Mouse (Mus musculus): Measurements from ENCODE around the gene Gm21988. TPM values are rescaled to one million over a fixed set of nuclear protein-coding genes. Genes with fewer than 3 reads are reported as not detected.

Gene Gm21988
- polyA plus RNA-seq, 1 experiment from 2014 or later: 14.6 TPM

- no peaks in the 10 kb centered on the region for H3K9me3 ChIP-seq (ENCODE audit: control insufficient read depth, low read length)
- no peak for ATAC-seq
- no peak overlapping the region for H3K4me3 ChIP-seq (replicated peaks; ENCODE audit: low read length)
- H3K27ac ChIP-seq (ENCODE audit: low read length): no peak overlapping the region
- H3K4me1 ChIP-seq (replicated peaks; ENCODE audit: control insufficient read depth, insufficient read depth, low read length): no peaks in the 10 kb centered on the region
- no peak overlapping the region for H3K4me2 ChIP-seq (ENCODE audit: low read length)
- 82% methylated on average over 7 of the region's 7 CpGs for WGBS
- H3K27me3 ChIP-seq (replicated peaks; ENCODE audit: control insufficient read depth, insufficient read depth, low read length): peaks cover 4% of the 10 kb centered on the region
- no peak overlapping the region for H3K9ac ChIP-seq (replicated peaks; ENCODE audit: low read depth, low read length)
- no peaks in the 10 kb centered on the region for H3K36me3 ChIP-seq (ENCODE audit: control insufficient read depth, insufficient read depth)
Observed at GRCm38 (mm10) chr11:70207283-70207682, 32.3 kb downstream of the Gm21988 start.

GRCm38 (mm10) chr11:70206801-70207200 lies 32.8 kb downstream of the Gm21988 start:
- Histone ChIP-seq H3K4me3 (replicated peaks; ENCODE audit: low read length) (no peak overlapping the region), H3K9ac (replicated peaks; ENCODE audit: low read depth, low read length) (no peak overlapping the region), H3K4me1 (replicated peaks; ENCODE audit: control insufficient read depth, insufficient read depth, low read length) (no peaks in the 10 kb centered on the region), H3K27ac (ENCODE audit: low read length) (no peak overlapping the region), H3K36me3 (ENCODE audit: control insufficient read depth, insufficient read depth) (no peaks in the 10 kb centered on the region), H3K27me3 (replicated peaks; ENCODE audit: control insufficient read depth, insufficient read depth, low read length) (no peaks in the 10 kb centered on the region), H3K4me2 (ENCODE audit: low read length) (no peak overlapping the region), H3K9me3 (ENCODE audit: control insufficient read depth, low read length) (no peaks in the 10 kb centered on the region)
- WGBS: 85% methylated on average over 2 of the region's 2 CpGs
- ATAC-seq: no peak

GRCm38 (mm10) chr11:70201691-70202090 lies 37.9 kb downstream of the Gm21988 start:
- H3K36me3 ChIP-seq (ENCODE audit: control insufficient read depth, insufficient read depth): no peaks in the 10 kb centered on the region
- no peaks in the 10 kb centered on the region for H3K27me3 ChIP-seq (replicated peaks; ENCODE audit: control insufficient read depth, insufficient read depth, low read length)
- H3K9ac ChIP-seq (replicated peaks; ENCODE audit: low read depth, low read length): no peak overlapping the region
- 38% methylated on average over 5 of the region's 5 CpGs for WGBS
- no peak for ATAC-seq
- no peak overlapping the region for H3K4me3 ChIP-seq (replicated peaks; ENCODE audit: low read length)
- H3K4me1 ChIP-seq (replicated peaks; ENCODE audit: control insufficient read depth, insufficient read depth, low read length): no peaks in the 10 kb centered on the region
- no peak overlapping the region for H3K4me2 ChIP-seq (ENCODE audit: low read length)
- H3K27ac ChIP-seq (ENCODE audit: low read length): no peak overlapping the region
- no peaks in the 10 kb centered on the region for H3K9me3 ChIP-seq (ENCODE audit: control insufficient read depth, low read length)

- Histone ChIP-seq H3K9ac (replicated peaks; ENCODE audit: low read depth, low read length) (no peak overlapping the region), H3K4me3 (replicated peaks; ENCODE audit: low read length) (no peak overlapping the region), H3K4me1 (replicated peaks; ENCODE audit: control insufficient read depth, insufficient read depth, low read length) (no peaks in the 10 kb centered on the region), H3K9me3 (ENCODE audit: control insufficient read depth, low read length) (no peaks in the 10 kb centered on the region), H3K36me3 (ENCODE audit: control insufficient read depth, insufficient read depth) (no peaks in the 10 kb centered on the region), H3K4me2 (ENCODE audit: low read length) (no peak overlapping the region), H3K27me3 (replicated peaks; ENCODE audit: control insufficient read depth, insufficient read depth, low read length) (no peaks in the 10 kb centered on the region), H3K27ac (ENCODE audit: low read length) (no peak overlapping the region)
- ATAC-seq: no peak
- 89% methylated on average over 5 of the region's 5 CpGs for WGBS
Observed at GRCm38 (mm10) chr11:70200036-70200608, 39.5 kb downstream of the Gm21988 start.

- WGBS: 79% methylated on average over 8 of the region's 8 CpGs
- Histone ChIP-seq H3K36me3 (ENCODE audit: control insufficient read depth, insufficient read depth) (no peaks in the 10 kb centered on the region), H3K9me3 (ENCODE audit: control insufficient read depth, low read length) (no peaks in the 10 kb centered on the region), H3K4me2 (ENCODE audit: low read length) (no peak overlapping the region), H3K27ac (ENCODE audit: low read length) (no peak overlapping the region), H3K4me3 (replicated peaks; ENCODE audit: low read length) (no peak overlapping the region), H3K27me3 (replicated peaks; ENCODE audit: control insufficient read depth, insufficient read depth, low read length) (no peaks in the 10 kb centered on the region), H3K4me1 (replicated peaks; ENCODE audit: control insufficient read depth, insufficient read depth, low read length) (no peaks in the 10 kb centered on the region), H3K9ac (replicated peaks; ENCODE audit: low read depth, low read length) (no peak overlapping the region)
- no peak for ATAC-seq
Observed at GRCm38 (mm10) chr11:70199107-70199506, 40.5 kb downstream of the Gm21988 start.

GRCm38 (mm10) chr11:70198332-70198731 lies 41.3 kb downstream of the Gm21988 start:
- H3K4me2 ChIP-seq (ENCODE audit: low read length): no peak overlapping the region
- no peaks in the 10 kb centered on the region for H3K4me1 ChIP-seq (replicated peaks; ENCODE audit: control insufficient read depth, insufficient read depth, low read length)
- H3K9me3 ChIP-seq (ENCODE audit: control insufficient read depth, low read length): no peaks in the 10 kb centered on the region
- H3K4me3 ChIP-seq (replicated peaks; ENCODE audit: low read length): no peak overlapping the region
- WGBS: 86% methylated on average over 3 of the region's 3 CpGs
- H3K36me3 ChIP-seq (ENCODE audit: control insufficient read depth, insufficient read depth): no peaks in the 10 kb centered on the region
- ATAC-seq: no peak
- H3K9ac ChIP-seq (replicated peaks; ENCODE audit: low read depth, low read length): no peak overlapping the region
- no peaks in the 10 kb centered on the region for H3K27me3 ChIP-seq (replicated peaks; ENCODE audit: control insufficient read depth, insufficient read depth, low read length)
- H3K27ac ChIP-seq (ENCODE audit: low read length): no peak overlapping the region

GRCm38 (mm10) chr11:70193354-70194285 lies 46.0 kb downstream of the Gm21988 start:
- WGBS: 64% methylated on average over 11 of the region's 11 CpGs
- no peak for ATAC-seq
- no peak overlapping the region for H3K9ac ChIP-seq (replicated peaks; ENCODE audit: low read depth, low read length)

GRCm38 (mm10) chr11:70192157-70192556 lies 47.5 kb downstream of the Gm21988 start:
- no peak overlapping the region for H3K4me2 ChIP-seq (ENCODE audit: low read length)
- no peaks in the 10 kb centered on the region for H3K4me1 ChIP-seq (replicated peaks; ENCODE audit: control insufficient read depth, insufficient read depth, low read length)
- no peak for ATAC-seq
- H3K27ac ChIP-seq (ENCODE audit: low read length): no peak overlapping the region
- no peak overlapping the region for H3K4me3 ChIP-seq (replicated peaks; ENCODE audit: low read length)
- H3K36me3 ChIP-seq (ENCODE audit: control insufficient read depth, insufficient read depth): no peaks in the 10 kb centered on the region
- no peaks in the 10 kb centered on the region for H3K9me3 ChIP-seq (ENCODE audit: control insufficient read depth, low read length)
- WGBS: 75% methylated on average over 4 of the region's 4 CpGs
- H3K9ac ChIP-seq (replicated peaks; ENCODE audit: low read depth, low read length): no peak overlapping the region
- no peaks in the 10 kb centered on the region for H3K27me3 ChIP-seq (replicated peaks; ENCODE audit: control insufficient read depth, insufficient read depth, low read length)

More at GRCm38 (mm10) chr11:70193354-70194285, 46.0 kb downstream of the Gm21988 start:
- no peaks in the 10 kb centered on the region for H3K9me3 ChIP-seq (ENCODE audit: control insufficient read depth, low read length)
- no peak overlapping the region for H3K4me2 ChIP-seq (ENCODE audit: low read length)
- H3K4me1 ChIP-seq (replicated peaks; ENCODE audit: control insufficient read depth, insufficient read depth, low read length): no peaks in the 10 kb centered on the region
- no peak overlapping the region for H3K4me3 ChIP-seq (replicated peaks; ENCODE audit: low read length)
- H3K36me3 ChIP-seq (ENCODE audit: control insufficient read depth, insufficient read depth): no peaks in the 10 kb centered on the region
- H3K27me3 ChIP-seq (replicated peaks; ENCODE audit: control insufficient read depth, insufficient read depth, low read length): no peaks in the 10 kb centered on the region
- H3K27ac ChIP-seq (ENCODE audit: low read length): no peak overlapping the region

GRCm38 (mm10) chr11:70191188-70191587 lies 48.4 kb downstream of the Gm21988 start:
- Histone ChIP-seq H3K36me3 (ENCODE audit: control insufficient read depth, insufficient read depth) (no peaks in the 10 kb centered on the region), H3K27ac (ENCODE audit: low read length) (no peak overlapping the region), H3K9ac (replicated peaks; ENCODE audit: low read depth, low read length) (no peak overlapping the region), H3K4me1 (replicated peaks; ENCODE audit: control insufficient read depth, insufficient read depth, low read length) (no peaks in the 10 kb centered on the region), H3K4me2 (ENCODE audit: low read length) (no peak overlapping the region), H3K9me3 (ENCODE audit: control insufficient read depth, low read length) (no peaks in the 10 kb centered on the region), H3K27me3 (replicated peaks; ENCODE audit: control insufficient read depth, insufficient read depth, low read length) (no peaks in the 10 kb centered on the region), H3K4me3 (replicated peaks; ENCODE audit: low read length) (no peak overlapping the region)
- no peak for ATAC-seq
- 87% methylated on average over 6 of the region's 6 CpGs for WGBS
